Mouse (Mus musculus) retina, postnatal 1 day (tissue): ENCODE data around the gene Olfr1356.
"Not testable (repeated sequence)": the region's sequence is repeated elsewhere in the genome, so short reads cannot be mapped to it uniquely, and the experiment has no call there.

Source experiments
- DNase-seq: peaks from one replicate; pipeline ENCODE4 v3.0.0-alpha.2; 2012

Gene Olfr1356

DNA sequence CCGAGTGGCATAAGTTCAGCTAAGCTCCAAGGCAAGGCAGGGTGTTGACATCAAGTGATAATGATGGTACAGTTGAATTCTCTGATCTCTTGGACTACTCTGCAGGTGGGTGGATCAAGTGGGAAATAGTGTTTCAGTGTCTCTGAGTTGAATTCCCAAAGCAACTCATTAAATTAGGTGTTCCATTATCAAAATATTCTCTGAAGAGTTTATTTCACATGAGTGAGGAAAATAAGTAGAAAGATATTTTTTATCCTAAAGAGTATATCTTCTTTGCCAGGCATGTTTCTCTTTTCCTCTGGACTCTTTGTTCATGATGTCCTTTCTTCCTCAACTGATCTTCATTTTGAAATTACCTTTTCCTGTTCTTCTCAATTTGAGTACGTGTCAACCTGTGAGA is at the start of gene Olfr1356:
Gene Olfr1356, minus strand, starts transcription at position 101 of the 400 bp plus-strand sequence.
- DNase-seq = no peak

DNA sequence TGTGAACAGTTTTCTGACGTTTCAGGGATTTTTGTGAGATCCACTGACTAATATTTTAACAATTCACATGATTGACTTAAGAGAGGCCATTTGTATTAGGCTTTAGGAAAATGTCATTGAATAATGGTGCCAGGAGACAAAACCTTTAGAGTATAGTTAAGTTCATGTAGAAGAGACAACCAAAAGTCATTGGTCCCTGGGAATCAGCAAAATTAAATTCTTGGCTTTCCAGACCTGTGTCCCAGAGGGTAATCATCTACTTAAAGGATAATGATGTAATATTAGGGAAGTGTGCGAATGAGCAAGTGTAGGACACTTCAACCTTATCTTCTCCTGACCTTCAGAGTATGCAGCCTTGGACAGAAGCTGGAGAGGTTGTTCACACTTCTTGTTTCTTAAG is 23.3 kb upstream of the Olfr1356 start, which contains the start of gene Olfr1355:
Gene Olfr1355, plus strand, starts transcription at position 301 of the 400 bp plus-strand sequence.
- DNase-seq = no peak

DNA sequence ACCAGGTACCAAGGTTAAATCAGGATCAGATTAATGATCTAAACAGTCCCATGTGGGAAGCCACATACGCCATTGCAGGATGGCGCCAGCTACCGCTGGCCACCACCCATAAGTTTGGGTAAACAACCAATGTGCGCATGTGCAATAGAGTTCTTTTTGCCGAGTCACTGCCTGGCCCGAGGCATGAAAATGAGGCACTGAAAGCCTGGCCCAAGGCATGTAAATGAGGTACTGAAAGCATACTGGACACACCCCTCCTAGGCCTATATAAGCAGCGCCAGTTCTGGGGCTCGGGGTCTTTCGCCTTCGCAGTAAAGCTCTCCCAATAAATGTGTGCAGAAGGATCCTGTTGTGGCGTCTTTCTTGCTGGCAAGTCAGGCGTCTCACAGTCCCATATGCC is 11.5 kb downstream of the Olfr1356 start:
- DNase-seq = not testable (repeated sequence)

DNA sequence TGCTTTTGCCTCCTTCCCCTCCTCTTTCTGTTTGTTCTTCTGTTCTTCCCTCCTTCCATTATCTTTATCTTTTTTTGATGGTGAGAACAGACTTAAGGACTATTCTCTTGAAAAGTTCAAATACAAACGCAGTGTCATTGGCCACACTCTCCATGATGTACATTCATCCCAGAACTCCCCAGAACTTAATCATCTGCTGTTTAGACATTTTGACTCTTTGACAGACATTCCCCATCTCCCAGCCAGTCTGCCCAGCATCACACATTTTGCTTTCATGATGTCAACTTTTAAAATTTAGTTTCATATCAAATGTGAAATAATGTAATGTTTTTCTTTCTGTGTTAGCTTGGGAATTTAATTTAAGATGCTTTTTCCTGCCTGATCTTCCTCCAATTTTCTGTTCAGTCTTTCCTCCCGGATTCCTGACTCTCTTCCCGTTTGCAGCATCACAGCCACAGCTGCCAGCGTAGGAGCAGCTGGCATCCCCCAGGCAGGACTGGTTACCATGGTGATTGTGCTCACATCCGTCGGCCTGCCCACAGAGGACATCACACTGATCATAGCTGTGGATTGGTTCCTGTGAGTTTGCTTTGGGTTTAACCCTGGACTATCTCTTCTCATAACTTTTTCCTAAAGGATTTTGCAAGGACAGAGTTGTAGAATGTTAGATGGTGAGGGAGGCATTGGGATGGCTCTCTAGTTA is 39.5 kb downstream of the Olfr1356 start:
- DNase-seq = peak; percentile 75

DNA sequence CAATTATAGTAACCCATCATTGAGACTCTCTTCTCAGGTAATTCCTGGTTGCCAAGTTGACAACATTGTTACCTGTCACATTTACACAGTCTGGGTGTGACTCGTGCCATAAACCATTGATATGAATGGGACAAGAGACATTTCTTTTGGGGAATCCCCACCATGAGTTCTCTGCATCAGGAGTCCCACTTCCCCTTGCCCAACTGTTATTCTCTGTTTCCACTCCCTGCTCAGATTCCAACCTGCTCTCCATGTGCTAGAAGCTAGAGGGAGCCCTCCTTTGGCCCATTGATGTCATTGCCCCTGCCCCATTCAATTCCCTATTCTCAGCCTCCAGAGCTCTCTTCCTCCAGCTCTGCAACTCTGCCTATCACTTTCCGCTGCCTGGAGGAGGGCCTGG is 50.5 kb downstream of the Olfr1356 start:
- DNase-seq = no peak
